Mouse (Mus musculus) G1E (cell line): ENCODE measurements at regions not wholly inside any gene's neighbourhood (a gene's known extent, or its start where the extent isn't known, plus 50 kb on each side); places are given as distances from the start of the nearest gene placed in this dataset.

Experiments
- CTCF ChIP-seq: IDR thresholded peaks from 2 replicates; pipeline ENCODE4 v1.5.1; 2012; ENCODE audit warnings: low read depth, low read length, inconsistent platforms, mixed read lengths
- GATA1 ChIP-seq: IDR thresholded peaks from 2 replicates; pipeline ENCODE4 v1.6.1; 2012; ENCODE audit warnings: borderline replicate concordance, low read length, inconsistent platforms, mixed read lengths
- GATA2 ChIP-seq: IDR thresholded peaks from 2 replicates; pipeline ENCODE4 v1.6.1; 2012; ENCODE audit warnings: low read depth, low read length, inconsistent platforms, borderline replicate concordance
- POLR2AphosphoS5 ChIP-seq: IDR thresholded peaks from 2 replicates; pipeline ENCODE4 v1.6.1; 2012; ENCODE audit warnings: low read depth, low read length, inconsistent platforms; ENCODE audit not compliant: insufficient replicate concordance

GRCm38 (mm10) chr12:25190360-25190759 lies 93.4 kb upstream of the Id2 start:
- no peak for TF ChIP-seq GATA1
- no peak for TF ChIP-seq CTCF
- no peak for TF ChIP-seq POLR2AphosphoS5
- TF ChIP-seq GATA2: no peak
